Mouse (Mus musculus): ENCODE results near the gene Scn2b.

The Scn2b gene

GRCm38 (mm10) chr9:45119954-45120530 is 2.5 kb downstream of the Scn2b start:
- no peak for DNase-seq (ENCODE audit: low read depth, low spot score)

GRCm38 (mm10) chr9:45120567-45120966 is 3.0 kb downstream of the Scn2b start:
- no peak for DNase-seq (ENCODE audit: low read depth, low spot score)

- DNase-seq (ENCODE audit: low read depth, low spot score): no peak
These were observed 3.4 kb downstream of the Scn2b start for GRCm38 (mm10) chr9:45121001-45121400.

- DNase-seq (ENCODE audit: low read depth, low spot score): peak; percentile 39
These were observed 4.2 kb downstream of the Scn2b start for GRCm38 (mm10) chr9:45121769-45122168.

GRCm38 (mm10) chr9:45122209-45122761 is 4.7 kb downstream of the Scn2b start:
- DNase-seq (ENCODE audit: low read depth, low spot score): no peak

- no peak for DNase-seq (ENCODE audit: low read depth, low spot score)
These were observed 7.6 kb downstream of the Scn2b start for GRCm38 (mm10) chr9:45125211-45125610.

- DNase-seq (ENCODE audit: low read depth, low spot score): no peak
These were observed 9.4 kb downstream of the Scn2b start for GRCm38 (mm10) chr9:45126941-45127340.

- no peak for DNase-seq (ENCODE audit: low read depth, low spot score)
These were observed 12.5 kb downstream of the Scn2b start for GRCm38 (mm10) chr9:45130119-45130518.

- DNase-seq (ENCODE audit: low read depth, low spot score): no peak
These were observed 16.1 kb downstream of the Scn2b start for GRCm38 (mm10) chr9:45133484-45134310.

- DNase-seq (ENCODE audit: low read depth, low spot score): no peak
These were observed 19.0 kb downstream of the Scn2b start for GRCm38 (mm10) chr9:45136442-45137169.

- no peak for DNase-seq (ENCODE audit: low read depth, low spot score)
These were observed 20.8 kb downstream of the Scn2b start, which contains the start of gene Scn4b for GRCm38 (mm10) chr9:45138191-45139032. Scn4b (plus strand) TSS chr9:45138395.

GRCm38 (mm10) chr9:45139082-45139481 is 21.5 kb downstream of the Scn2b start:
- DNase-seq (ENCODE audit: low read depth, low spot score): no peak

GRCm38 (mm10) chr9:45140945-45141344 is 23.4 kb downstream of the Scn2b start:
- DNase-seq (ENCODE audit: low read depth, low spot score): no peak

GRCm38 (mm10) chr9:45142686-45143085 is 25.1 kb downstream of the Scn2b start:
- no peak for DNase-seq (ENCODE audit: low read depth, low spot score)

GRCm38 (mm10) chr9:45145533-45146266 is 28.1 kb downstream of the Scn2b start:
- no peak for DNase-seq (ENCODE audit: low read depth, low spot score)

- peak; percentile 18 for DNase-seq (ENCODE audit: low read depth, low spot score)
These were observed 28.6 kb downstream of the Scn2b start for GRCm38 (mm10) chr9:45146267-45146597.

- no peak for DNase-seq (ENCODE audit: low read depth, low spot score)
These were observed 33.4 kb downstream of the Scn2b start for GRCm38 (mm10) chr9:45150933-45151332.

- DNase-seq (ENCODE audit: low read depth, low spot score): no peak
These were observed 35.8 kb downstream of the Scn2b start for GRCm38 (mm10) chr9:45153361-45153760.

- no peak for DNase-seq (ENCODE audit: low read depth, low spot score)
These were observed 50.3 kb downstream of the Scn2b start for GRCm38 (mm10) chr9:45167903-45168302.

GRCm38 (mm10) chr9:45170150-45170549 is 52.6 kb downstream of the Scn2b start:
- no peak for DNase-seq (ENCODE audit: low read depth, low spot score)
